Mouse (Mus musculus) kidney, postnatal 14 days (tissue): Measurements from ENCODE around the gene Zcchc14.

Experiments
- DNase-seq: peaks from one replicate; pipeline ENCODE4 v3.0.0; 2022; ENCODE audit warnings: mixed read lengths

Zcchc14 gene

GRCm38 (mm10) chr8:121583653-121584052 lies 69.0 kb downstream of the Zcchc14 start:
- no peak for DNase-seq

GRCm38 (mm10) chr8:121580465-121580864 lies 72.2 kb downstream of the Zcchc14 start:
- DNase-seq: no peak

GRCm38 (mm10) chr8:121578676-121579451 lies 73.8 kb downstream of the Zcchc14 start, which contains the start of gene Fbxo31:
TSS of gene Fbxo31 (minus strand) at chr8:121578806.
- DNase-seq: peak; percentile 95

- DNase-seq: no peak
Measured at GRCm38 (mm10) chr8:121577751-121578675, 74.7 kb downstream of the Zcchc14 start.

GRCm38 (mm10) chr8:121575661-121576060 lies 77.0 kb downstream of the Zcchc14 start:
- DNase-seq: no peak

- DNase-seq: peak; percentile 52
Measured at GRCm38 (mm10) chr8:121573275-121573674, 79.4 kb downstream of the Zcchc14 start.

GRCm38 (mm10) chr8:121572121-121572520 lies 80.6 kb downstream of the Zcchc14 start:
- DNase-seq: no peak

- no peak for DNase-seq
Measured at GRCm38 (mm10) chr8:121570801-121571200, 81.9 kb downstream of the Zcchc14 start.

- DNase-seq: no peak
Measured at GRCm38 (mm10) chr8:121570335-121570734, 82.4 kb downstream of the Zcchc14 start.

- DNase-seq: no peak
Measured at GRCm38 (mm10) chr8:121568321-121568720, 84.4 kb downstream of the Zcchc14 start.

- no peak for DNase-seq
Measured at GRCm38 (mm10) chr8:121563701-121564100, 89.0 kb downstream of the Zcchc14 start.

- DNase-seq: peak; percentile 20
Measured at GRCm38 (mm10) chr8:121562941-121563351, 89.8 kb downstream of the Zcchc14 start.

- peak; percentile 40 for DNase-seq
Measured at GRCm38 (mm10) chr8:121561636-121562345, 90.9 kb downstream of the Zcchc14 start.

GRCm38 (mm10) chr8:121560432-121561100 lies 92.1 kb downstream of the Zcchc14 start:
- no peak for DNase-seq

GRCm38 (mm10) chr8:121559801-121560200 lies 92.9 kb downstream of the Zcchc14 start:
- no peak for DNase-seq

GRCm38 (mm10) chr8:121558538-121558937 lies 94.2 kb downstream of the Zcchc14 start:
- no peak for DNase-seq

GRCm38 (mm10) chr8:121557746-121558145 lies 95.0 kb downstream of the Zcchc14 start:
- no peak for DNase-seq

- DNase-seq: no peak
Measured at GRCm38 (mm10) chr8:121553831-121554475, 98.7 kb downstream of the Zcchc14 start.

GRCm38 (mm10) chr8:121552506-121552905 lies 100.2 kb downstream of the Zcchc14 start:
- no peak for DNase-seq

- DNase-seq: no peak
Measured at GRCm38 (mm10) chr8:121551065-121551985, 101.4 kb downstream of the Zcchc14 start.

- no peak for DNase-seq
Measured at GRCm38 (mm10) chr8:121550056-121550455, 102.6 kb downstream of the Zcchc14 start.
